Mouse (Mus musculus) right cerebral cortex, postnatal 10 days (tissue): ENCODE measurements around the gene Rprml.
"Not testable (repeated sequence)": the region's sequence is repeated elsewhere in the genome, so short reads cannot be mapped to it uniquely, and the experiment has no call there.

Source experiments
- DNase-seq, 2 experiments: peaks; one replicate each; pipeline ENCODE4 v3.0.0; 2021; ENCODE audit warnings: low spot score in 2 of 2

The Rprml gene

GRCm38 (mm10) chr11:103663119-103663518 is 13.7 kb downstream of the Rprml start:
- no peak for DNase-seq

- DNase-seq: peak in 1 of 2 experiments; percentile 60
These were observed 16.3 kb downstream of the Rprml start for GRCm38 (mm10) chr11:103665695-103666094.

GRCm38 (mm10) chr11:103666181-103666906 is 17.0 kb downstream of the Rprml start:
- DNase-seq: peak; percentile 91 to 95

GRCm38 (mm10) chr11:103666907-103667426 is 17.6 kb downstream of the Rprml start:
- no peak for DNase-seq

- peak; percentile 85 to 86 for DNase-seq
These were observed 26.2 kb downstream of the Rprml start for GRCm38 (mm10) chr11:103675556-103675955.

- not testable (repeated sequence) for DNase-seq
These were observed 27.7 kb downstream of the Rprml start for GRCm38 (mm10) chr11:103677042-103677441.

- no peak for DNase-seq
These were observed 34.4 kb downstream of the Rprml start for GRCm38 (mm10) chr11:103683667-103684334.

GRCm38 (mm10) chr11:103685261-103685736 is 35.9 kb downstream of the Rprml start:
- DNase-seq: peak; percentile 70 to 74

- no peak for DNase-seq
These were observed 37.3 kb downstream of the Rprml start for GRCm38 (mm10) chr11:103686706-103687105.

- no peak for DNase-seq
These were observed 39.1 kb downstream of the Rprml start for GRCm38 (mm10) chr11:103688271-103688979.

- no peak for DNase-seq
These were observed 39.6 kb downstream of the Rprml start for GRCm38 (mm10) chr11:103688980-103689378.

- DNase-seq: no peak
These were observed 41.7 kb downstream of the Rprml start for GRCm38 (mm10) chr11:103691036-103691435.

- no peak for DNase-seq
These were observed 43.9 kb downstream of the Rprml start for GRCm38 (mm10) chr11:103693241-103693640.

GRCm38 (mm10) chr11:103696851-103697564 is 47.6 kb downstream of the Rprml start:
- DNase-seq: peak in 1 of 2 experiments; percentile 55

- peak; percentile 91 to 94 for DNase-seq
These were observed 48.3 kb downstream of the Rprml start, which contains the start of gene Gosr2 for GRCm38 (mm10) chr11:103697565-103698176. Gene Gosr2, minus strand, starts transcription at chr11:103697898.

- no peak for DNase-seq
These were observed 48.9 kb downstream of the Rprml start for GRCm38 (mm10) chr11:103698226-103698625.
